Mouse (Mus musculus): ENCODE results near the gene Krtap1-5.

Gene Krtap1-5

DNA sequence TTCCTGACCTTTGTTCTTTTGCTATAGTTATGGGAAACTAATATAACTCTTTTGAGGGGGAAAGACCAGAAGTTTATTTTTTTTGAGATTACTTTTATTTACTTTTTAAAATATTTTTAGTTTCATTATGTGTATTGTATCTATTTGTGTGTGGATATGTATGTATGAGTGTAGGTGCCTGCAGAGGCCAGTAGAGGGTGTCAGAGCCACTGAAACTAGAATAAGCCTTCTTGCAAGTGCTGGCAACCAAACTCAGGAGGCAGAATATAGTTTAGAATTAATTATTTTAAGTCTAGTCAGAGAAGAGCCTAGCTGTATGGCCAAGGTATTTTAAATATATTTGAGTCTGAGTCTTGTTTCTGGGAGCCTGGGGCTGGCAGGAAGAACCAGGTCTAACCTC lies 32.9 kb downstream of the Krtap1-5 start:
- no peak for DNase-seq (ENCODE audit: low spot score in 2 of 2)

DNA sequence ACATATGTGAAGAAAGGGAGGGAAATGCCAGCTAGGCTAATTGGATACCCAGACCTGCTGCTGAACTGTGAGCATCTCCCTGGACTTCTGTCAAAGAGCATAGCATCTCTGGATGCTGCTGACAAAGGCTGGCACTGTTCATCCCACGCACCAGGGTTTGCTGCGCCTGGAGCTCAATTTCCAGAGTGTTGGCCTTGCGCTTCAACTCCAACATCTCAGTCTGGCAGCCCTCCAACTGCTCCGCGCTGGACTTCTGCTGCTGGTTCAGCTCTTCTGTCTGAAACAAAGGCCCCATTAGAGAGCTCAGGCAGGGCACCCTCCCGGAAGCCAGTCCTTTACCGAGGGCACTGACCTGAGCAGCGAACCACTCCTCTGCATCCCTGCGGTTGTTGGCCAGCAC lies 41.1 kb downstream of the Krtap1-5 start:
- DNase-seq (ENCODE audit: low spot score in 2 of 2) = peak; percentile 51 to 60
